Comparison of ENCODE assay signal across 8 mouse cellular contexts in genomic region chr5:137741023-137741931, GRCm38 (mm10). TPM values are rescaled to one million over a fixed set of nuclear protein-coding genes. Genes with fewer than 3 reads are reported as not detected.
DNase-seq lines count a peak whose midpoint lies in the region; ATAC-seq and TF ChIP-seq lines count a peak whose summit lies in the region.

Gene Nyap1, minus strand, starts transcription at chr5:137741607.

- peak within 1 kb of the TSS; percentile 81 for H3K4me3 ChIP-seq in ES-Bruce4 (ENCODE audit: low read depth, low read length)
- H3K4me3 ChIP-seq in forebrain, embryonic 11.5 days (ENCODE audit: low read depth, low read length): peak within 1 kb of the TSS; percentile 71
- peak within 1 kb of the TSS; percentile 60 for H3K4me3 ChIP-seq in lung, embryonic 14.5 days (ENCODE audit: low read depth, low read length)
- H3K4me3 ChIP-seq in thymus, adult 2 months (ENCODE audit: control insufficient read depth, insufficient read depth, low read length): peak within 1 kb of the TSS; percentile 83

- H3K4me1 ChIP-seq in ES-Bruce4 (ENCODE audit: control insufficient read depth, insufficient read depth, low read length): no peaks in the 10 kb centered on the region
- H3K4me1 ChIP-seq in forebrain, embryonic 11.5 days (replicated peaks; ENCODE audit: control insufficient read depth, insufficient read depth, low read length): peaks cover 24% of the 10 kb centered on the region
- 0 out of 2 replicates have a peak, but pooled peaks cover 7% of the 10 kb centered on the region for H3K4me1 ChIP-seq in lung, embryonic 14.5 days (ENCODE audit: insufficient read depth)
- peaks cover 40% of the 10 kb centered on the region for H3K4me1 ChIP-seq in thymus, adult 2 months (replicated peaks; ENCODE audit: control insufficient read depth, insufficient read depth, low read length)

- 0 out of 2 replicates have a peak within 1 kb of the TSS, but pooled peaks have one; percentile 8 for H3K27ac ChIP-seq in ES-Bruce4 (ENCODE audit: insufficient read depth, low read length)
- peak within 1 kb of the TSS; percentile 48; the same call in 1 of the 2 replicates for H3K27ac ChIP-seq in forebrain, embryonic 11.5 days (ENCODE audit: low read depth, low read length)
- H3K27ac ChIP-seq in lung, embryonic 14.5 days (ENCODE audit: low read depth): peak within 1 kb of the TSS; percentile 37; the same call in 1 of the 2 replicates
- peak within 1 kb of the TSS; percentile 62 for H3K27ac ChIP-seq in thymus, adult 2 months (ENCODE audit: control insufficient read depth, insufficient read depth, low read length)

- H3K9ac ChIP-seq in ES-Bruce4 (ENCODE audit: low read depth, poor library complexity, severe bottlenecking): peak within 1 kb of the TSS; percentile 66
- H3K9ac ChIP-seq in forebrain, embryonic 11.5 days (ENCODE audit: low read length): peak within 1 kb of the TSS; percentile 74
- peak within 1 kb of the TSS; percentile 70 for H3K9ac ChIP-seq in lung, embryonic 14.5 days

- peak within 1 kb of the TSS; percentile 85 for H3K4me2 ChIP-seq in forebrain, embryonic 11.5 days (ENCODE audit: low read depth, low read length, severe bottlenecking)
- peak within 1 kb of the TSS; percentile 97 for H3K4me2 ChIP-seq in lung, embryonic 14.5 days

- H3K9me3 ChIP-seq in ES-Bruce4 (replicated peaks; ENCODE audit: control insufficient read depth, insufficient read depth, low read length, poor library complexity, severe bottlenecking): no peaks in the 10 kb centered on the region
- no peaks in the 10 kb centered on the region for H3K9me3 ChIP-seq in forebrain, embryonic 11.5 days (ENCODE audit: control insufficient read depth, low read length)
- no peaks in the 10 kb centered on the region for H3K9me3 ChIP-seq in lung, embryonic 14.5 days (ENCODE audit: low read depth, low read length)

- TF ChIP-seq CTCF in ES-Bruce4 (IDR thresholded peaks at IDR 0.05; ENCODE audit: low read depth, low read length): peak; percentile 54
- peak; percentile 78 for TF ChIP-seq CTCF in lung, embryonic 14.5 days (IDR thresholded peaks at IDR 0.05; ENCODE audit: low read depth)
- TF ChIP-seq CTCF in thymus, adult 2 months (IDR thresholded peaks at IDR 0.05; ENCODE audit: borderline replicate concordance, control insufficient read depth, extremely low read depth, insufficient read depth, low read length, poor library complexity): peak; percentile 99

- H3K36me3 ChIP-seq in ES-Bruce4 (ENCODE audit: control insufficient read depth, insufficient read depth, low read length, poor library complexity, severe bottlenecking): no peaks in the 10 kb centered on the region
- H3K36me3 ChIP-seq in forebrain, embryonic 11.5 days (ENCODE audit: control insufficient read depth, insufficient read depth, low read length): no peaks in the 10 kb centered on the region
- H3K36me3 ChIP-seq in lung, embryonic 14.5 days (ENCODE audit: insufficient read depth): 0 out of 2 replicates have a peak, but pooled peaks cover 4% of the 10 kb centered on the region
- no peaks in the 10 kb centered on the region for H3K36me3 ChIP-seq in thymus, adult 2 months (ENCODE audit: control insufficient read depth, insufficient read depth, low read length)

- ATAC-seq in forebrain, embryonic 11.5 days (replicated peaks; ENCODE audit: low FRiP score): peak; percentile 80
- peak; percentile 83 for ATAC-seq in lung, embryonic 14.5 days (ENCODE audit: insufficient read depth)
- peak; percentile 39 for ATAC-seq in neutrophil, adult 5-6 weeks (ENCODE audit: extremely low read depth, insufficient number of reproducible peaks, low FRiP score, poor library complexity, severe bottlenecking)

- under 1% methylated on average over 53 of the region's 71 CpGs for WGBS in forebrain, embryonic 11.5 days
- under 1% methylated on average over 71 of the region's 71 CpGs for WGBS in lung, embryonic 14.5 days
- WGBS in thymus, adult 2 months: under 1% methylated on average over 71 of the region's 71 CpGs

- TF ChIP-seq EP300 in ES-Bruce4 (IDR thresholded peaks at IDR 0.05; ENCODE audit: insufficient read depth, low read depth, low read length): 0 out of 2 replicates have a peak, but pooled peaks have one; percentile 8

- TF ChIP-seq POLR2A in ES-Bruce4 (IDR thresholded peaks at IDR 0.05; ENCODE audit: insufficient read depth, low read length): peak; percentile 77
- TF ChIP-seq POLR2A in thymus, adult 2 months (IDR thresholded peaks at IDR 0.05; ENCODE audit: control insufficient read depth, extremely low read depth, insufficient read depth, low read length, poor library complexity): peak; percentile 92

- H3K27me3 ChIP-seq in ES-Bruce4 (ENCODE audit: control insufficient read depth, insufficient read depth, low read length, poor library complexity, severe bottlenecking): no peaks in the 10 kb centered on the region
- no peaks in the 10 kb centered on the region for H3K27me3 ChIP-seq in forebrain, embryonic 11.5 days (ENCODE audit: control insufficient read depth, insufficient read depth, low read length)
- no peaks in the 10 kb centered on the region for H3K27me3 ChIP-seq in lung, embryonic 14.5 days (ENCODE audit: insufficient read depth, low read length)
- no peaks in the 10 kb centered on the region for H3K27me3 ChIP-seq in thymus, adult 2 months (ENCODE audit: control insufficient read depth, insufficient read depth, low read length)

- intact Hi-C loops in heart, postnatal 10 days (cut with DNase I): loop anchor here (1.0 to 5.0 kb wide), 2 partner anchors 69 to 84 kb away; no protein-coding TSS in a partner anchor

- DNase-seq in c-Kit-positive CD71-negative TER-119-negative erythroid progenitor cells, embryonic 14.5 days (ENCODE audit: low read depth): peak; percentile 66
- peak; percentile 93 for DNase-seq in forebrain, embryonic 11.5 days (ENCODE audit: low spot score)
- DNase-seq in heart, postnatal 10 days: peak; percentile 84 to 85
- peak; percentile 65 to 85 for DNase-seq in layer of hippocampus, adult 18-20 months (ENCODE audit: low spot score in 2 of 2)
- DNase-seq in lung, embryonic 14.5 days: peak; percentile 81
- DNase-seq in thymus, adult 2 months: peak; percentile 94

RNA-seq across cellular contexts. Expression of gene Nyap1, which starts in this region (rescaled TPM):
- polyA plus RNA-seq in ES-Bruce4 (2011; ENCODE audit: insufficient read depth, insufficient read length, low read depth, missing spikeins): 12.4 and 13.0 TPM in 2 replicates
- polyA plus RNA-seq in forebrain, embryonic 11.5 days (2014; fragmentation: Nextera tagmentation; extraction: Ambion mirVana): 3.8 and 4.4 TPM in 2 replicates
- 1 to 10 TPM; 1.6 to 1.7 TPM for total RNA-seq in heart, postnatal 10 days (2021)
- total RNA-seq in layer of hippocampus, adult 18-20 months (2021): 10 to 100 TPM; 72.6 to 74.4 TPM
- 0.91 and 0.93 TPM in 2 replicates for polyA plus RNA-seq in lung, embryonic 14.5 days (2014; fragmentation: Nextera tagmentation; extraction: Ambion mirVana)
- total RNA-seq in neutrophil, adult 5-6 weeks (2017): 0.12 TPM in 2 replicates
- 97.2 and 110 TPM in 2 replicates for polyA plus RNA-seq in thymus, adult 2 months (2012; rRNA removed)

Comparison
In these comparisons a context has a peak if more than half of its experiments do, and no peak if none do; other contexts are left out.
1. Peak in every context shown above with its lines: DNase-seq, ATAC-seq, H3K4me3 ChIP-seq and H3K27ac ChIP-seq.
2. RNA of gene Nyap1 (total RNA-seq): 72.6 to 74.4 TPM in layer of hippocampus, adult 18-20 months; 1.6 to 1.7 TPM in heart, postnatal 10 days and 0.12 TPM in neutrophil, adult 5-6 weeks; every median in the first group is over 10 times any median in the second.
3. Peak in DNase-seq, ATAC-seq, H3K4me3 ChIP-seq, H3K27ac ChIP-seq, H3K9ac ChIP-seq and H3K4me2 ChIP-seq in lung, embryonic 14.5 days; RNA of the gene not detected or under 1 TPM.
4. Peak in ATAC-seq in neutrophil, adult 5-6 weeks; RNA of the gene not detected or under 1 TPM.
5. H3K27ac ChIP-seq: peak in every context shown above with its lines; median percentile 62 in thymus, adult 2 months; 48 in forebrain, embryonic 11.5 days; 37 in lung, embryonic 14.5 days; 8 in ES-Bruce4.